Mouse (Mus musculus) megakaryocyte-erythroid progenitor cell, adult 5-6 weeks (primary cell): ENCODE results near the gene Olfr1390. TPM values are rescaled to one million over a fixed set of nuclear protein-coding genes. Genes with fewer than 3 reads are reported as not detected.
"Not testable (repeated sequence)": the region's sequence is repeated elsewhere in the genome, so short reads cannot be mapped to it uniquely, and the experiment has no call there.

Source experiments
- ATAC-seq: replicated peaks from 2 replicates; pipeline ENCODE4 v1.8.0; 2016; ENCODE audit warnings: mild to moderate bottlenecking, inconsistent platforms; ENCODE audit not compliant: severe bottlenecking, poor library complexity, low FRiP score, low TSS enrichment
- total RNA-seq, 2 experiments: library from RNA; stranded (forward) in 1 of 2; stranded (reverse) in 1 of 2; fragments of 200-1000, 215-1000 nt in 1 of 2; fragments of >200 nt in 1 of 2; fragmentation: Nextera tagmentation in 1 of 2; gene quantifications; 2 replicates each; pipeline ENCODE4 v1.2.3; 2014 to 2017

Gene Olfr1390
- total RNA-seq (2014; fragmentation: Nextera tagmentation) = not detected in 2 replicates
- total RNA-seq (2017) = not detected in 2 replicates

- no peak for ATAC-seq
Observed at GRCm38 (mm10) chr11:49334888-49335287, at the start of gene Olfr1390. Gene Olfr1390 (plus strand): TSS chr11:49335188.

- ATAC-seq = no peak
Observed at GRCm38 (mm10) chr11:49287251-49287650, 47.7 kb upstream of the Olfr1390 start.

GRCm38 (mm10) chr11:49292777-49293176 is 42.2 kb upstream of the Olfr1390 start:
- ATAC-seq = no peak

- ATAC-seq = no peak
Observed at GRCm38 (mm10) chr11:49304441-49304840, 30.5 kb upstream of the Olfr1390 start, which contains the start of gene Olfr10. Gene Olfr10 (plus strand): TSS chr11:49304741.

- ATAC-seq = not testable (repeated sequence)
Observed at GRCm38 (mm10) chr11:49308547-49308946, 26.4 kb upstream of the Olfr1390 start.

GRCm38 (mm10) chr11:49322442-49322841 is 12.5 kb upstream of the Olfr1390 start, which contains the start of gene Olfr1391:
Gene Olfr1391 (plus strand): TSS chr11:49322742.
- no peak for ATAC-seq

- no peak for ATAC-seq
Observed at GRCm38 (mm10) chr11:49326726-49327125, 8.3 kb upstream of the Olfr1390 start.

- no peak for ATAC-seq
Observed at GRCm38 (mm10) chr11:49329686-49330085, 5.3 kb upstream of the Olfr1390 start.

- ATAC-seq = no peak
Observed at GRCm38 (mm10) chr11:49337150-49337832, 2.3 kb downstream of the Olfr1390 start.

- ATAC-seq = no peak
Observed at GRCm38 (mm10) chr11:49383133-49383532, 48.1 kb downstream of the Olfr1390 start.

- not testable (repeated sequence) for ATAC-seq
Observed at GRCm38 (mm10) chr11:49386118-49386517, 51.1 kb downstream of the Olfr1390 start.

Other genes with a start within 250 kb of the Olfr1390 start
- not detected in 2 replicates for gene Olfr1396, start 220.3 kb upstream of the Olfr1390 start, total RNA-seq (2014; fragmentation: Nextera tagmentation)
- gene Olfr1396, start 220.3 kb upstream of the Olfr1390 start, total RNA-seq (2017) = not detected in 2 replicates
- not detected in 2 replicates for gene Olfr1395, start 192.9 kb upstream of the Olfr1390 start, total RNA-seq (2014; fragmentation: Nextera tagmentation)
- gene Olfr1395, start 192.9 kb upstream of the Olfr1390 start, total RNA-seq (2017) = not detected in 2 replicates
- gene Olfr1394, start 180.8 kb upstream of the Olfr1390 start, total RNA-seq (2014; fragmentation: Nextera tagmentation) = not detected in 2 replicates
- not detected in 2 replicates for gene Olfr1394, start 180.8 kb upstream of the Olfr1390 start, total RNA-seq (2017)
- gene Btnl9, start 148.0 kb upstream of the Olfr1390 start, total RNA-seq (2014; fragmentation: Nextera tagmentation) = 0.72 and 2.4 TPM in 2 replicates
- gene Btnl9, start 148.0 kb upstream of the Olfr1390 start, total RNA-seq (2017) = 1.8 and 5.6 TPM in 2 replicates
- gene Zfp62, start 131.9 kb upstream of the Olfr1390 start, total RNA-seq (2014; fragmentation: Nextera tagmentation) = 56.5 and 67.6 TPM in 2 replicates
- gene Zfp62, start 131.9 kb upstream of the Olfr1390 start, total RNA-seq (2017) = 102 and 160 TPM in 2 replicates
- gene Mgat1, start 91.0 kb upstream of the Olfr1390 start, total RNA-seq (2014; fragmentation: Nextera tagmentation) = 47.4 and 53.5 TPM in 2 replicates
- 28.1 and 34.2 TPM in 2 replicates for gene Mgat1, start 91.0 kb upstream of the Olfr1390 start, total RNA-seq (2017)
- gene Olfr1393, start 56.9 kb upstream of the Olfr1390 start, total RNA-seq (2014; fragmentation: Nextera tagmentation) = not detected in 2 replicates
- gene Olfr1393, start 56.9 kb upstream of the Olfr1390 start, total RNA-seq (2017) = not detected in 2 replicates
- not detected in 2 replicates for gene Olfr1392, start 49.9 kb upstream of the Olfr1390 start, total RNA-seq (2014; fragmentation: Nextera tagmentation)
- not detected in 2 replicates for gene Olfr1392, start 49.9 kb upstream of the Olfr1390 start, total RNA-seq (2017)
- gene Olfr10, start 30.4 kb upstream of the Olfr1390 start, total RNA-seq (2014; fragmentation: Nextera tagmentation) = not detected in 2 replicates
- not detected in 2 replicates for gene Olfr10, start 30.4 kb upstream of the Olfr1390 start, total RNA-seq (2017)
- not detected in 2 replicates for gene Olfr1391, start 12.4 kb upstream of the Olfr1390 start, total RNA-seq (2014; fragmentation: Nextera tagmentation)
- gene Olfr1391, start 12.4 kb upstream of the Olfr1390 start, total RNA-seq (2017) = not detected in 2 replicates
- not detected in 2 replicates for gene Olfr1389, start 87.9 kb downstream of the Olfr1390 start, total RNA-seq (2014; fragmentation: Nextera tagmentation)
- not detected in 2 replicates for gene Olfr1389, start 87.9 kb downstream of the Olfr1390 start, total RNA-seq (2017)
- gene Olfr1388, start 101.4 kb downstream of the Olfr1390 start, total RNA-seq (2014; fragmentation: Nextera tagmentation) = 0.72 and 0.87 TPM in 2 replicates
- 0.80 and 1.4 TPM in 2 replicates for gene Olfr1388, start 101.4 kb downstream of the Olfr1390 start, total RNA-seq (2017)
- not detected in 2 replicates for gene Olfr1387, start 120.2 kb downstream of the Olfr1390 start, total RNA-seq (2014; fragmentation: Nextera tagmentation)
- not detected in 2 replicates for gene Olfr1387, start 120.2 kb downstream of the Olfr1390 start, total RNA-seq (2017)
- gene Olfr1386, start 129.9 kb downstream of the Olfr1390 start, total RNA-seq (2014; fragmentation: Nextera tagmentation) = not detected in 2 replicates
- not detected in 2 replicates for gene Olfr1386, start 129.9 kb downstream of the Olfr1390 start, total RNA-seq (2017)
- gene Olfr1385, start 153.9 kb downstream of the Olfr1390 start, total RNA-seq (2014; fragmentation: Nextera tagmentation) = not detected in 2 replicates
- not detected in 2 replicates for gene Olfr1385, start 153.9 kb downstream of the Olfr1390 start, total RNA-seq (2017)
- gene Olfr1384, start 171.5 kb downstream of the Olfr1390 start, total RNA-seq (2014; fragmentation: Nextera tagmentation) = not detected in 2 replicates
- not detected in 2 replicates for gene Olfr1384, start 171.5 kb downstream of the Olfr1390 start, total RNA-seq (2017)
- gene Olfr1383, start 184.5 kb downstream of the Olfr1390 start, total RNA-seq (2014; fragmentation: Nextera tagmentation) = not detected in 2 replicates
- not detected in 2 replicates for gene Olfr1383, start 184.5 kb downstream of the Olfr1390 start, total RNA-seq (2017)
- gene Olfr1382, start 193.1 kb downstream of the Olfr1390 start, total RNA-seq (2014; fragmentation: Nextera tagmentation) = not detected in 2 replicates
- gene Olfr1382, start 193.1 kb downstream of the Olfr1390 start, total RNA-seq (2017) = not detected in 2 replicates
- gene Olfr1381, start 208.3 kb downstream of the Olfr1390 start, total RNA-seq (2014; fragmentation: Nextera tagmentation) = not detected in 2 replicates
- gene Olfr1381, start 208.3 kb downstream of the Olfr1390 start, total RNA-seq (2017) = not detected in 2 replicates
- not detected in 2 replicates for gene Olfr1380, start 221.7 kb downstream of the Olfr1390 start, total RNA-seq (2014; fragmentation: Nextera tagmentation)
- not detected in 2 replicates for gene Olfr1380, start 221.7 kb downstream of the Olfr1390 start, total RNA-seq (2017)